Mouse (Mus musculus) hindbrain, embryonic 13.5 days (tissue): ENCODE measurements at regions not wholly inside any gene's neighbourhood (a gene's known extent, or its start where the extent isn't known, plus 50 kb on each side); places are given as distances from the start of the nearest gene placed in this dataset.
A peak's percentile ranks its signal among the peaks of the same experiment; 100 is the strongest.

ENCODE experiments used
- ATAC-seq: fragments of 200-750 bp; cut with Nextera tagmentation; 2 replicates; pipeline ENCODE4 v1.8.0; 2017; ENCODE audit warnings: moderate TSS enrichment; ENCODE audit not compliant: low FRiP score
- H3K27ac ChIP-seq: fragments of 300-500 bp; sonication (generic); 2 replicates; pipeline ENCODE4 v1.5.1; 2015; ENCODE audit warnings: inconsistent platforms, mild to moderate bottlenecking, moderate library complexity
- H3K27me3 ChIP-seq: fragments of 300-500 bp; sonication (generic); 2 replicates; pipeline ENCODE4 v1.6.1; 2015; ENCODE audit warnings: mild to moderate bottlenecking, inconsistent platforms
- H3K36me3 ChIP-seq: fragments of 300-500 bp; sonication (generic); 2 replicates; pipeline ENCODE4 v1.6.1; 2015; ENCODE audit warnings: mild to moderate bottlenecking, inconsistent platforms
- H3K4me1 ChIP-seq: fragments of 300-500 bp; sonication (generic); replicated peaks from 2 replicates; pipeline ENCODE4 v1.6.1; 2015; ENCODE audit warnings: inconsistent platforms
- H3K4me2 ChIP-seq: fragments of 300-500 bp; sonication (generic); 2 replicates; pipeline ENCODE4 v1.6.1; 2015; ENCODE audit warnings: inconsistent platforms, mild to moderate bottlenecking, moderate library complexity
- H3K4me3 ChIP-seq: fragments of 300-500 bp; sonication (generic); 2 replicates; pipeline ENCODE4 v1.5.1; 2015; ENCODE audit warnings: mild to moderate bottlenecking, inconsistent platforms
- H3K9ac ChIP-seq: fragments of 300-500 bp; sonication (generic); 2 replicates; pipeline ENCODE4 v1.6.1; 2015; ENCODE audit warnings: mild to moderate bottlenecking, inconsistent platforms
- H3K9me3 ChIP-seq: fragments of 300-500 bp; sonication (generic); 2 replicates; pipeline ENCODE4 v1.6.1; 2016; ENCODE audit warnings: inconsistent platforms
- WGBS: fragments of 180-500 bp; shearing (Covaris S2); methylation state at CpG from one replicate; pipeline ENCODE4 v1.1.7; 2015; 5-methylcytosine and 5-hydroxymethylcytosine counted together

DNA sequence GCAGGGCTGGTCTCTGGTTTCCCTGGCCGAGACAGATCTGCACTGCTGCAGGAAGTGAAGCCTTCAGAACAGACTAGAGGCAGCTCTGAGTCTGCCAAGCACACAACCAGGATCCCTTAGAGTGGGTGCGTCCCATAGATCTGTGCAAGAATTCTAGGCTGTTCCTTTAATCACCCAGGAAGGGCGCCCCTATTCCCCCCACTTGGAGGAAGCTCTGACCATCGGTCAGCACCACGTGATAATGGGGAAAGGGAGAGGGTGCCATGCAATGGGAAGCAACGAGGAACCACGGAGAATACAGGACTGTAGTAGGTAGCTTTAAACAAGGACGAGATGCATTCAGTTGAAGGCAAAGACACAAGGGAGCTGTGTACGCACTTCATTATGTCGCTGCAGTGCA is 101.1 kb downstream of the Tmem30b start:
- Histone ChIP-seq H3K27me3 (no peaks in the 10 kb centered on the region), H3K9ac (no peak overlapping the region), H3K36me3 (no peaks in the 10 kb centered on the region), H3K4me1 (no peaks in the 10 kb centered on the region), H3K9me3 (no peaks in the 10 kb centered on the region), H3K4me2 (no peak overlapping the region), H3K4me3 (no peak overlapping the region), H3K27ac (no peak overlapping the region)
- WGBS = 62% methylated on average over 10 of the region's 10 CpGs
- no peak for ATAC-seq

- Histone ChIP-seq H3K4me2 (no peak overlapping the region), H3K27ac (no peak overlapping the region), H3K4me1 (no peaks in the 10 kb centered on the region), H3K27me3 (no peaks in the 10 kb centered on the region), H3K36me3 (no peaks in the 10 kb centered on the region), H3K4me3 (no peak overlapping the region), H3K9ac (no peak overlapping the region), H3K9me3 (no peaks in the 10 kb centered on the region)
- WGBS = 75% methylated on average over 1 of the region's 1 CpGs
- ATAC-seq = no peak
Observed at GRCm38 (mm10) chr12:73441326-73441725, 104.9 kb downstream of the Tmem30b start.

GRCm38 (mm10) chr12:73434684-73435083 is 111.5 kb downstream of the Tmem30b start:
- H3K4me2 ChIP-seq = no peak overlapping the region
- no peak overlapping the region for H3K27ac ChIP-seq
- no peak for ATAC-seq
- H3K9ac ChIP-seq = no peak overlapping the region
- H3K36me3 ChIP-seq = no peaks in the 10 kb centered on the region
- H3K9me3 ChIP-seq = no peaks in the 10 kb centered on the region
- no peaks in the 10 kb centered on the region for H3K4me1 ChIP-seq
- WGBS = 82% methylated on average over 10 of the region's 10 CpGs
- no peak overlapping the region for H3K4me3 ChIP-seq
- H3K27me3 ChIP-seq = no peaks in the 10 kb centered on the region

- no peak overlapping the region for H3K4me3 ChIP-seq
- H3K4me1 ChIP-seq = no peaks in the 10 kb centered on the region
- no peak overlapping the region for H3K9ac ChIP-seq
- 84% methylated on average over 5 of the region's 5 CpGs for WGBS
- H3K36me3 ChIP-seq = no peaks in the 10 kb centered on the region
- no peak overlapping the region for H3K27ac ChIP-seq
- no peaks in the 10 kb centered on the region for H3K9me3 ChIP-seq
- no peak overlapping the region for H3K4me2 ChIP-seq
- no peak for ATAC-seq
- no peaks in the 10 kb centered on the region for H3K27me3 ChIP-seq
Observed at GRCm38 (mm10) chr12:73432546-73432945, 113.6 kb downstream of the Tmem30b start.

- 75% methylated on average over 12 of the region's 12 CpGs for WGBS
- ATAC-seq = no peak
- Histone ChIP-seq H3K4me1 (no peaks in the 10 kb centered on the region), H3K4me3 (no peak overlapping the region), H3K4me2 (no peak overlapping the region), H3K36me3 (no peaks in the 10 kb centered on the region), H3K9ac (no peak overlapping the region), H3K27ac (no peak overlapping the region), H3K27me3 (no peaks in the 10 kb centered on the region), H3K9me3 (no peaks in the 10 kb centered on the region)
Observed at GRCm38 (mm10) chr12:73428171-73428570, 118.0 kb downstream of the Tmem30b start.

- no peaks in the 10 kb centered on the region for H3K4me1 ChIP-seq
- H3K36me3 ChIP-seq = no peaks in the 10 kb centered on the region
- no peak overlapping the region for H3K4me3 ChIP-seq
- H3K9me3 ChIP-seq = no peaks in the 10 kb centered on the region
- H3K9ac ChIP-seq = no peak overlapping the region
- H3K27me3 ChIP-seq = no peaks in the 10 kb centered on the region
- H3K4me2 ChIP-seq = no peak overlapping the region
- 87% methylated on average over 7 of the region's 7 CpGs for WGBS
- H3K27ac ChIP-seq = no peak overlapping the region
- no peak for ATAC-seq
Observed at GRCm38 (mm10) chr12:73424814-73425213, 121.4 kb downstream of the Tmem30b start.

DNA sequence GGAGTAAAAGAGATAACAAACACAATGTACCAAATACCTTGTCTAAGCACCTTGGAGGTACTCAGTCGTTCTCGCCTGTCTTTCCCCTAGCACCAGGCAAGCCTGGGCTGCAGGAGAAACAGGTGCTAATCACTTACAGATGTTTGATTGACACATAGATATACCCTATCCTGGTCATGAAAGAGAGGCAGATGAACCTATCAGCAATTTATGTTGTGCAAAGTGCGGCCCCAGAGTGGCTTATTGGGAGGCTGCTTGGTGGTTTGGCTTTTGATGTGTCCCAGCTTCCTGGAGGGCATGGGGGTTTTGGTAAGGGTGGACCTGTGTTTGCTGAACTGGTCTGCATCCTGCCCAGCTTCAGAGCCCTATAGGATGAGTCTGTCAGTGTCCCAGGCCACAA is 129.1 kb downstream of the Tmem30b start:
- Histone ChIP-seq H3K36me3 (no peaks in the 10 kb centered on the region), H3K4me2 (no peak overlapping the region), H3K9me3 (no peaks in the 10 kb centered on the region), H3K4me1 (peaks cover 28% of the 10 kb centered on the region), H3K9ac (no peak overlapping the region), H3K27me3 (no peaks in the 10 kb centered on the region), H3K27ac (no peak overlapping the region), H3K4me3 (no peak overlapping the region)
- ATAC-seq = no peak
- 85% methylated on average over 3 of the region's 3 CpGs for WGBS

- 41% methylated on average over 16 of the region's 16 CpGs for WGBS
Observed at GRCm38 (mm10) chr12:73416367-73416897, 129.8 kb downstream of the Tmem30b start.

GRCm38 (mm10) chr12:73415856-73416366 is 129.3 kb downstream of the Slc38a6 start:
- Histone ChIP-seq H3K9ac (no peak overlapping the region), H3K27me3 (no peaks in the 10 kb centered on the region), H3K4me3 (no peak overlapping the region), H3K4me2 (no peak overlapping the region), H3K27ac (peak overlapping the region; percentile 42), H3K9me3 (no peaks in the 10 kb centered on the region), H3K36me3 (no peaks in the 10 kb centered on the region), H3K4me1 (peaks cover 28% of the 10 kb centered on the region)
- ATAC-seq = peak; percentile 49; the same call in 1 of the 2 replicates
- 65% methylated on average over 7 of the region's 7 CpGs for WGBS

More at GRCm38 (mm10) chr12:73416367-73416897, 129.8 kb downstream of the Tmem30b start:
- Histone ChIP-seq H3K4me3 (no peak overlapping the region), H3K9ac (no peak overlapping the region), H3K27me3 (no peaks in the 10 kb centered on the region), H3K9me3 (no peaks in the 10 kb centered on the region), H3K4me1 (peaks cover 28% of the 10 kb centered on the region), H3K27ac (0 out of 2 replicates have a peak overlapping the region, but pooled peaks have one; percentile 42), H3K36me3 (no peaks in the 10 kb centered on the region), H3K4me2 (no peak overlapping the region)
- peak; percentile 68 for ATAC-seq

DNA sequence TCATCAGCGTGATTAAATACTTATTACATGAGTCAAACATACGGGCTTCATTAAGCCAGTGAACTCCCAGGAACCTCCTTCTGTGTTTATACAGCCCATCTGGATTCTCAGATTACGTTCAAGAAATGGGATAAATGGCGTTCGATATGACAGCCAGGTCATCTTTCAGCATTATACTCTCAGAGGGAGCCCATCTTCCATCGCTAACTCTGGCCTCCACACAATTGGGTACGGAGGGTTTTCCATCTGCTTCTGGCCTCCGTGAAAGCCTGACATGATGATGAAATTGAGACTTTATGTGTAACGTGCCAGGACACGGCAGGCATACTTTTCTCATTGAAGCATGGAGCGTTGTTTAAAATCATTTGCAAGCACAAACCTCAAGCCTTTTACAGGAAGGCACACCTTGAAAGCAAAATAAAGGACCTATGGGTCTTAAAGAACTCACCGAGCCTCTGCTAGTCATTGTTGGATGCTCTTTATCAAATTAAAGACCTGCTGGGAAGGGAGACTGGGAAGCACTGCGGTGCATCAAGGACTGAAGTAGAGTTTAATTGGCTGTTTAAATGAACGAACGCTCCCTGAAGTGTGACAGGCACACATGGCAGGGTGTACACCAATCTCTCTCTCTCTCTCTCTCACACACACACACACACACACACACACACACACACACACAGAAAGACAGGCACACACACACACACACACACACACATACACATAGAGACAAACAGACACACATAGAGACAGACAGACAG is 127.0 kb downstream of the Slc38a6 start:
- no peak overlapping the region for H3K4me3 ChIP-seq
- H3K27ac ChIP-seq = peak overlapping the region; percentile 68
- peak overlapping the region; percentile 35; the same call in 1 of the 2 replicates for H3K9ac ChIP-seq
- no peaks in the 10 kb centered on the region for H3K27me3 ChIP-seq
- peak; percentile 63 for ATAC-seq
- 41% methylated on average over 15 of the region's 15 CpGs for WGBS
- H3K9me3 ChIP-seq = no peaks in the 10 kb centered on the region
- H3K4me1 ChIP-seq = peaks cover 32% of the 10 kb centered on the region
- H3K36me3 ChIP-seq = no peaks in the 10 kb centered on the region
- peak overlapping the region; percentile 21; the same call in 1 of the 2 replicates for H3K4me2 ChIP-seq

DNA sequence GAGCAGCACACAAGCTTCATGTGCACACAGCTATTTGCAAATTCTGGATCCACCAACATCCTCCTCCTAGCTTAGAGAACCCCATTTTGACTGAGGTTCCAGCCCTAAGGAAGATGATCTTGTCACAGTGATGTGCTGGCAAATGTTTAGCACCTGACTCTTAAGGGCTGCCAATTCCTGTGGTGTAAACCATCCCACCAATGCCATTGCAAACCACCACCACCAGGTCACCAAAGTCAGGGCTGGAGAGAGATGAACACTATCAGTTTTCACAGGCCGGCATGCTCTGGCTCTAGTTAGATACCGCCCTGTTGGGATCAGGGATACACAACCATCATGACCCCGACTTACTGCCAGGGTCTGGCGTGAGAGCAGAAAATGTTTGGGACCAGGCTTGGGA is 125.9 kb downstream of the Slc38a6 start:
- H3K27me3 ChIP-seq = no peaks in the 10 kb centered on the region
- H3K9me3 ChIP-seq = no peaks in the 10 kb centered on the region
- no peak overlapping the region for H3K4me3 ChIP-seq
- ATAC-seq = no peak
- H3K4me1 ChIP-seq = peaks cover 33% of the 10 kb centered on the region
- WGBS = 93% methylated on average over 4 of the region's 4 CpGs
- no peak overlapping the region for H3K4me2 ChIP-seq
- H3K27ac ChIP-seq = no peak overlapping the region
- H3K36me3 ChIP-seq = no peaks in the 10 kb centered on the region
- H3K9ac ChIP-seq = no peak overlapping the region

- 75% methylated on average over 7 of the region's 7 CpGs for WGBS
- ATAC-seq = no peak
Observed at GRCm38 (mm10) chr12:73410924-73411323, 124.3 kb downstream of the Slc38a6 start.

More at GRCm38 (mm10) chr12:73410924-73411323, 124.3 kb downstream of the Slc38a6 start:
- Histone ChIP-seq H3K4me3 (no peak overlapping the region), H3K36me3 (no peaks in the 10 kb centered on the region), H3K9me3 (no peaks in the 10 kb centered on the region), H3K27me3 (no peaks in the 10 kb centered on the region), H3K9ac (no peak overlapping the region), H3K4me2 (no peak overlapping the region), H3K27ac (no peak overlapping the region), H3K4me1 (peaks cover 26% of the 10 kb centered on the region)
